Mouse (Mus musculus) cerebellum, adult 18-20 months (tissue): Measurements from ENCODE around the gene Creg1.

Source experiments
- DNase-seq, 2 experiments: peaks; one replicate each; pipeline ENCODE4 v3.0.0; 2021

Gene Creg1

DNA sequence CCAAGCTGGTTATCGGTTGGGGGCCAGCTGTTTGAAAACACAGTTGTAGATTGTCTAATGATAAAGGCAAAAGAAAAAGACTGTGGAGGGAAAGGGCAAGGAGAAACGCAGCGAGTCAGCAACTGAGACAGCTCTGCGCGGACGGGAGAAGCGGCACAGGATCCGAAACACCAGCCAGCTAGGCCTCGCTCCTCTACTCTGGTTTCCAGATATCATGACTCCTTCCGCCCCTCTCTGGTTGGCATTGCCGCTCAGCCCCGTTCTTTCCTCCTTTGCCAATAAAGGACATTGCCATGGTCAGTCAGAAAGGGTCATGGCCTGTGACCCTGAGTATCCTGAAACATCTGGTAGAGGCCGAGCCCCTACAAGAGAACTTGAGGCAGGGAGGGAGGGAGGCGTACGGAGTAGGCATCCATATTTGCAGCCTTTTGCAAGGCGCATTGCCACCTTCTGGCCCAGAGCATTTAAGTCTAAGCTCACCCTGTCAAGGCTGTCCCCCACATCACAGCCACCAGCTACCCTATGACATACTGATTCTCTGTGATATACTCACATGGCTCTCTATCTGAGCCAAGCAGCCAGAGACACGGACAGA, 25.6 kb downstream of the Creg1 start:
- no peak for DNase-seq

DNA sequence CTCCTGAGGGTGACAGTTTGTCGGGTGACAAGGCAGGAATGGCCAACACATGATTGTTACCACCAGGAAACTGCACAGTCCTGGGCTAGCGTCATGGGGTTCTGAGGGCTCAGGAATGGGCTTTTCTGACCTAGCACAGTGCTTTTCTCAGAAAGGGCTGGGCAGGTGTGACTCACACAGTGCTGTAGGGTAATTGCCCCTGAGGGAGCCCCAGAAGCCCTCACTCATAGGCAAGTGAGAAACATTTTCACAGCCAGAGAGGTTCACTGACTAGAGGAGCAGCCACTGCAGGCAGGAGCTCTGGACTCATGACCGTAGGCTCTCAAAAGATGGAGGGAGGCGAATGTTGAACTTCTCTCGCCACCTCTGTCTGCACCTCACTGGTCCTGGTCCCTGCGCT, 26.4 kb downstream of the Creg1 start:
- no peak for DNase-seq

DNA sequence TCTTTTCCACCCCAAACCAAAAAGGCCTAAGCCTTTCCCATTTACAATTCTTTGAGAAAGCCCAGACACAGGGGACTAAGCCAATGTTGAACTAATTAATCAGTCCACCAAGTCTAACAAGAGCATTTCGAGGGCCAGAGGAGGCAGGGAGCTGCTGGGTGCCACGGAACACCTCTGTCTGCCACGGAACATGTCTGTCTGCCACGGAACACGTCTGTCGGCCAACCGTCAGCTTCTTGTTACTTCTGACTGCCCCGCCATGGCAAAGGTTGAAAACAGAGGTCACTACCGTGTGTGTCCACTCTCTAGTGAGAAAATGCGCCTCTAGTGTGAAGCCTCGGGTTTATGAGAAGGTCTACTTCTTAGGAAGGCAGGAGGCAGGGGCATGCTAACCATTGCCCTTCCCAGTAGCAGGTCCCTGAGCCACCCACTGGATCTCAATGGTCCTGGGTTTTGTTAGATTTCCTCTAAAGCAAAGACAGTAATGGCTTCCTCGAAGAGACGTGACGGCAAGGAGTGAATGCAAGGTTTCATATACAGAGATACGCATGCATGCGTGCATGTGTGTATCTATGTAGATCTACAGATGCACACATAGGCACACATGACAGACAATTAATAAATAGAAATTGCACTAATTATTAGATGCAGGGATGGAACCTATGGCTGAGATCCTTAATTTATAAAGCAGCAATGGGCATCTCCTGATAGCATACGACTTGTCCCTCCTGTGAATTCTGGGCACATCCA, 27.1 kb downstream of the Creg1 start:
- DNase-seq: no peak

DNA sequence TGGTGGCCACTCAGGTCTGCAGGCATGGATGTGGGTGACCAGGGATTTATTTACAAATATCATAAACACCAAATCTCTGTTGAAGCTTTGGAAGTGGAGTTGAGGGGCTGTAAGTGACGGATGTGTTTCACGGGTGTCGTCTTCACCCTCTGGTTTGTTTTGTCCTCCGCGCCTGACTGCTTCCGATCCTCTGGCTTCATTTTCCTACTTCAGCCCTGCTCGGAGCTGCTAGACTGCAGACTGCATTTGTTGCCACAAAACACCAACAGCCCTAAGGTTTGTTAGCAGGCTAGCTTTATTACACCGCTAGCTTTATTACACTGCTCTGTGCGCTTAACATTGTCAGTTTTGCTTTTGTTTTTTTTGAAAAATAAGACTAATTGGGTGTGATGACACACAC, 27.9 kb downstream of the Creg1 start:
- DNase-seq: no peak

DNA sequence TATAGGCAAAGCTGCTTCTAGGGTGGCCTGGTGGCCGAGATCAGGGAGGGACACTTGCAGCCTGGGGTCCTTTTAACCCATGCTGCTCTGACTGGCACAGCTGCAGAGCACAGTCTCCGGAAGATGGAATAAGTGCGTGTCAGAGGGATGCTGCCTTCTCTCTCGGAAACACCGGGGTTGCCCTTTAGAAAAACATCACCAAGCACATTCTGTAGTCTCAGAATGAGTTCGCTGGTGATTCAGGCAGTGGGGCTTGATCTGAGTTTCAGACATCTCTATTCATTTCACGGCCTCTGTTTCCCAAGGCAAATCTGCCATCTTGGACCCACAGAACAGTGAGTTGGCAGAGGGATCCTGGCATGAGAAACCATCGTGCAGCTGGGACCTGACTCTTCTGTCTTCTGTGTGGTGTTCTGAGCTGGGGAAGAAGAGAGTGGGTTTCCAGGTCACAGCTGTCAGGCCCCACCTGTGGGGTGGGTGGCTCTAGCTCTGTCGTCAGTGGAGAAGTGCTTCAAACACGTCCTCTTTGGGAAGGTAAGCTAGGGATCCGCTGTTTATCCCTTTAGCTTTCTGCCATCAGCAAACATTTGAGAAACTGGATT, 38.3 kb downstream of the Creg1 start:
- no peak for DNase-seq

DNA sequence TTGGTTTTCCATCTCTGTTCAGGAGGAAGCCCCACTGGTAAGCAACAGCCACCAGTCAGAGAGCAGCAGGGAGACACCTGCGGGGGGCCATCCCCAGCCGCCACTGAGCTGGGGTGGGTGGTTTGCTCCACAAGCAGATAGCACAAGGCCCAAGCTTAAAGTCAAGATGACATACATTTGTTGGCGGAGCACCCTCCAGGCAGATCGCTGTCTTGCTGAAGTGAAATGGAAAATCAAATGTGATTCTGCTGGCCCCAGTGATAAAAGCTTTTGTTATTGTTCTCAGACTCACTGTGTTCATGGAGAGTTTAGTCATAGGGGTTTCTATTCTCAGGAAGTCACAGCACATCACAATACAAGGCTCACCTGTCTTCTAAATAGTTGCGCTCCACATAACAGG, 39.6 kb downstream of the Creg1 start:
- no peak for DNase-seq

DNA sequence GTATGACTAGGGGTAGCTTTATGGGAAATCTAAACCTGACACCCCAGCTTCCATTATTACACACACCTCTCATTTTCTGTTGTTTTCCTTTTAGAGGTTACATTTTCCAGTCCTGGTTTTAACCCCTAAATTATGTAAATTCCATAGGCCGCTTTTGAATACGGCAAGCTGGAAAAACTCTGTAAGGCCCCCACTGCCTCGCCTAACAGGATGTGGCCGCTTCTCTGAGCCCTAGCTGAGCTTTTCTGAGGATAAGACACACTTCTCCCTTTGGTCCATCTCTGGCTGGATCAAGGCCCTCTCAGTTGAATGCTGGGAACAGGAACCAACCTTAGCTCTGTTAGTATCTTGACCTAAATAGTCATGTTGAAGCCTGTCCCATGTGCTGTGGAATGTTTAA, 40.6 kb downstream of the Creg1 start:
- no peak for DNase-seq

DNA sequence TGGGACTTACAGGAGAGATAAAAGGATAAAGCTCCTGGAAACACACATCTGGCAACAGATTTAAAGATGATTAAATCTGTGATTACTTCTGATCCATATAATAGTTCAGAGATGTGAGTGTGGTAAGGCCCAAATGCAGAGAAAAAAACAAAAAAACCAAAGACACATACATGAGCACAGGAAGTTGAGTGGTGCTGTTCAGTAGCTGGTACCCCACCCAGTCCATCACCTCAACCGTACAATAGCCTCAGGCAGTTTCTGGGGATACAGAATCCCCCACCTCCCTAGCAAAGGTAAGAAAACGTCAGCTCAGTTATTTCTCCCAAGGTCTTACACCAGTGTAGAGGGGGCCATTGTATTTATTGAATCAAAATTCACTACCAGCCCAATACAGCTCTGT, 47.1 kb downstream of the Creg1 start:
- DNase-seq: no peak

DNA sequence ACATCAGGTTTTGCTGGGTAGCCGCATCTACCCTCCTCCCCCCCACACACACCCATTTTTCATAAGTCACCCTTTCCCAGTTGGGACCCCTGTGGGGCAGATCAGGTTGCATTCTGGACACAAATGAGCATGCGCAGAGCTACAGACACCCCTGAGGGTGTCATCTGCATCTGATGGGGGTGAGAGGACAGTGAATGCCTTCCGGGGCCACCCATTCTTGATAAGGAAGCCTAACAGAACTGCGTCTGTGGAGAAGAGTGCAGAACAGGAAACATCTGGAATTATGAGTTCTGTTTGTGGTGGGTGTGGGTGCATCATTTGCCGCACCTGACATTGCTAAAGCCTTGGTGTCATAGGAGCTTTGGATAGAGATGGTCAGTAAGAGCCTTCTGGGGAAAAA, 47.6 kb downstream of the Creg1 start:
- no peak for DNase-seq

DNA sequence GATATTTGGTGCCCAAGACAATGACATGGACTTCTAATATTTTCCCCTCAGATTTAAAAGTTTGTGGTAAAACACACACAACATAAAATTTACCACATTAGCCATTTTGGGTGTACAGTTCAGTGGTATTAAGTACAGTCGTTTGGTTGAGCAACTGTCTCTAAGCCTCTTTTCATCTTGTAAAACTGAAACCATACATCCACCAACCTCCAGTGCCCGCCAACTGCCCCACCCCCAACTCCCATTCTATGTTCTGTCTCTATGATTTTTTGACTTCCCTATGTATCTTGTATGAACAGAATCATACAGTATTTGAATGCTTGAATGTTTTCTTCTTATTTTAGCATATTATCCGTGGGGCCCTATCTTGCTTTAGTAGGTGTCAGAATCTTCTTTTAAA, 49.2 kb downstream of the Creg1 start:
- DNase-seq: no peak

DNA sequence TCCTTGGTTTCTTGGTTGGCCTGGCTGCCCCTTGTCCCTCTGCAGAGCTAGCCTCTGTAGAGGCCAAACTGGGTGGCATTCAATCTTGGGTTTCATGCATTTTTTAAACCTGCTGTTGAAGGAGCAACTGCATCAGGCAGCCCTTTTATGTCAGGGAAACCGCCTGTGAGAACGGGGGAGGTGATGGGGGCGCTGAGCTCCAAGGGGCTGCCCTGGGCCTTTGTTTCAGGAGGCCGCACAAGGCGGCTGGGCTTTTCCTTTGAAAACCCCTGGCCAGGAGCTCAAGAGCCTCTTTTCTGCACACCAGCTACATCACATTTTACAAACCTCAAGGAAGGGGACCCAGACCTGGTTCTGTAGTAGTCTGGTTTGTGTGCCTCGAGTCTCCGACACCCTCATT, 50.6 kb downstream of the Creg1 start:
- no peak for DNase-seq

DNA sequence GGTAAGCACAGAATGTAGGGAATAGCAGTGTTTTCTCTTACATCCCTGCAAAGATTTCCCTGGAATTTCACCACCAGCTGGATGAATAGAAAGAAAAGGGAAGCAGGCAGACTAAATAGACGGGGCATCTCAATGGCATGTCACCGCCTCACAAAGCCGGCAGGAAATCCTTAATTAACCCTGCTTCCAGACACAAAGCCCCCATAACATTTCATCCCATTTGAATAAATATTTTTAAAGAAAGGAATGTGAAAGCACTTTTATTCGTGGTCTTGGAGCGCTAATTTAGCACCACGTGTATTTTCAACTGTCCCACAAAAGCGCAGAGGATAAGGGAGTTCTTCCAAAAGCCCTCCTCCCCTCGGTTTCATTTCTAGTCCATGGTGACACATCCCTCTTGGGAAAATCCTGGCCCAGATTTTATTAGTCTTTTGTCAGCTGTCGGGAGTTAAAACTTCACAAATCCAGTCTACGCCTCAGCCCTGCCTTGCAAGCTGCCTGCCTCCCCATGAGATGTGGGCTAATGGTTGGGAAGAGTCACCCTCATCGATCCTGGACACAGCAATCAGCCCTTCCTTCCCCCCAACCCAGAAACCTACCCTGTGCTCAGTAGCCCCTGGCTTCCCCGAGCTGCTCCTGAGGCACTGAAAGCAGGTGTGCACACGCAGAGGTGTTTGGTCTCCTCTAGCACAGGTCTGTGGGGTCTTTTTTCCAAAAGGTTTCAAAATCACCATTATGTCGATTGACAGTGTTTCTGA, 51.2 kb downstream of the Creg1 start:
- no peak for DNase-seq

DNA sequence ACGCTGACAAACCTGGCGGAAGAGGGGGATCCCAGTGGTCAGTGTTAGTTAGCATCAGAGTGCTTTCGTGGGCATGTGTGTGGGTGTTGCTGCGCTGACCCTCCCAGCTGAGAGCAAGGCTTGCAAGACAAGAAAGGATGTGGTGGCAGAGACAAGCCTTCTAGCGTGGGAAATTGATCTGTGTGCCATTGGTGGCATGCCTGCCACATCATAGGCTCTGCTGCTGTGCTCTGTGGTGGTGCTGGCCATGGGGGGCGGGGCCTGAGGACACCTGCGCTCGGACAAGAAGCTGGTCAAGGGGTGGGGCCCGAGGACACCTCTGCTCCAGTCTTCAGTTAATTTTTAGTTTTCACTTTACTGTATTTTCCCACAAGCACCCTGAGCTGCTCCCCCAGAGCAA, 52.8 kb downstream of the Creg1 start:
- DNase-seq: no peak

DNA sequence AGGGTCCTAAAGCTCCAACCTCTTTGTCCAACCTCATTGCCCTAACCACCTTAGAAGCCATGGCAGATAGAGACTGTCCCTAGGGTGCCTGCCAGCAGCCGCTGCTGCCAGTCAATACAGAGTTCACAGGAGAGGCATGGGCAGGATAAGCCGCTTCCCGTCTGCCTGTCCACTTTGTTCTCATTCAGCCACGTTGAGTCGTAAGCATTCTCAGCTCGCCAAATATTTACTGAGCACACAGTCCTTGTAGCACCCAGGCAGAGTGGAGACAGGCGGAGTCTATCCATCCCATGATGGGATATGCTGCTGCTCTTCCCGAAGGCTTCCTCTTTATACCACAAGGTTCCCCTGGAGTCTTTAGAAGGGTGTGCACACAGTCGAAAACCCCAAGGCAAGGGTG, 53.7 kb downstream of the Creg1 start:
- no peak for DNase-seq

DNA sequence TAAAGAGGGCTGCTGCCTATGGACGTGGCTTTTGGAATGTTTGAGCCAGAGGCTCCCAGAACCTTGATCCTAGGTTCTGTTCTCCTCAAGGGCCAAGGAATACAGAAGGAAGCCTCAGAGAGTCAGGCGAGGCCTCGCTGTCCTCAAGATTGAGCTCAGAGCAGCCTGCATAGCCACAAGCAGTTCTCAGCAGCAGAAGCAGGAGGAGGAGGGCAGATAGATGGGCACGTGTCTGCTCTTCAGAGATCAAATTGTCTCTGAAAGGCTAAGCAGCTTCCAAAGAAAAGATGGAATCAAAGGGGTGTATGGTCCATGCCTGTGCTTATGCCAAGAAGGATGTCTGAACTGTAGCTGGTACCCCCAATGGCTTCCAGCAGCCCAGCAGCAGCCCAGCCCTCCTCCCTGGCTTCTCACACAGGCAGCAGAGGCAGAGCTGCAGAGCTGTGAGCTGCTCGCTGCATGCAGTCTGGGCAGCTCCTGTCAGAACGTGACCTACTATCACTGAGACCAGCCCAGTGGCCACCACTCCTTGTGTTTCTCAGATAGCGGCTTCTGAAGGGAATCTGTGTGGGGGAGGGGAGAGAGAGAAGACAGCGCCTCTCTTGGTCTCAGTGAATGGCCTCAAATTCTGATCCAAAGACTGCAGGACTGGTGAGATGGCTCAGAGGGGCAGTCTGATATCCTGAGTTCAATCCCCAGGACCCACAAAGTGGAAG, 54.8 kb downstream of the Creg1 start:
- DNase-seq: no peak

DNA sequence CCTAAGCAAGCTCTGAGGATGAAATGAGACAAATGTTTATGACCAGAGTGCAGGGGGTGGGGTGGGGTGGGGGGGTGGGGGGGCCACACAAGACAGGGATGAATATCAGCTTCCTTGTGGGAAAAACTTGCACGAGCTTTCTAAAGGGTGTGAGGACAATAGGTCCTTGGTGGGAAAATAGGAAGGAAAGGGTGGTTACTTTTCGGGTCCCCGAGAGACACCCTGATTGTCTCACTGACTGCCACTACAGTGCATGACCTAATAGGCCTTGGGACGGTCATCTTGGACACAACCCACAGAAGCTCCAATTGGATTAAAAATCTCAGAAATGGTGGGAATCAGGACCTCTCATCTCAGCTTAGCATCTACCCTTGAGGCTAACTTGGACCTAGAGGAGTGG, 55.6 kb downstream of the Creg1 start:
- no peak for DNase-seq

DNA sequence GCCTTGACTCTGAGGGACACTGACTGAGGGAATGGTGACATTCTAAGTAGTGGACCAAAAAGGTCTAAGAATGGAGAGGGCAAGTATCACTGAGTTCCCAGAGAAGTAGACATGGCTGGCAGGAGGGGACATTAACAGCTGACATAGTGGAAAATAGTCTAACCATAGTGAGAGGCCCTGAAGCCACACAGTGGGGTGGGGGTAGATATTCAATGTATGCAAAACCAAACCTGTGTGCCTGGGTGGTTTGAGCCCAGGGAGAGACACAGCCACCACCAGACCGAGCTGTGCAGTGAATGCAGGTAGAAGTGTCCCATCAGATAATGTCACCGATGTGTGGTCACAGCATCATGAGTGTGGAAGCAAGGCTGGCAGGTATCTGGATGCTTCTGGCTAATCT, 58.5 kb downstream of the Creg1 start:
- DNase-seq: no peak
